Mouse (Mus musculus): ENCODE results near the gene Ninl. TPM values are rescaled to one million over a fixed set of nuclear protein-coding genes. Genes with fewer than 3 reads are reported as not detected.
A peak's percentile ranks its signal among the peaks of the same experiment; 100 is the strongest.
"Not testable (repeated sequence)": the region's sequence is repeated elsewhere in the genome, so short reads cannot be mapped to it uniquely, and the experiment has no call there.

The Ninl gene
- polyA plus RNA-seq, 1 experiment from 2014 or later: 8.4 TPM

DNA sequence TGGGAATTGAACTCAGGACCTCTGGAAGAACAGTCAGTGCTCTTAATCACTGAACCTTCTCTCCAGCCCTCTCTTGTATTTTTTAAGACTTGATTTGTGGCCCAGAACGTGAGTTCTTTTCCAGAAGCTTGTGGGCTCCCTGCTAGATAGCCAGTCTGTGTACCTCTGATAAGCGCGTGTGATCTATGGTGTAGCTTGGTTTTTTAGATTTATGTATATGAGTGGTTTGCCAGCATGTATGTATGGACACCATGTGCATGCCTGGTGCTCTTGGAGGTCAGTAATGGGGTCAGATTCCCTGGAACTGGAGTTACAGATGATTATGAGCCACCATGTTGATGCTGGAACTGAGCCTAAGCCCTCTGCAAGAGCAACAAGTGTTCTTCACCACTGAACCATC is 118.6 kb downstream of the Ninl start:
- peaks cover 46% of the 10 kb centered on the region for H3K36me3 ChIP-seq
- H3K4me2 ChIP-seq: no peak overlapping the region
- H3K9ac ChIP-seq: no peak overlapping the region
- H3K4me3 ChIP-seq: no peak overlapping the region
- no peaks in the 10 kb centered on the region for H3K27me3 ChIP-seq
- H3K4me1 ChIP-seq: no peaks in the 10 kb centered on the region
- WGBS: 92% methylated on average over 3 of the region's 3 CpGs
- no peak overlapping the region for H3K27ac ChIP-seq
- H3K9me3 ChIP-seq: no peaks in the 10 kb centered on the region
- no peak for ATAC-seq (ENCODE audit: insufficient number of reproducible peaks, insufficient read depth, low FRiP score, low TSS enrichment, low read depth)

DNA sequence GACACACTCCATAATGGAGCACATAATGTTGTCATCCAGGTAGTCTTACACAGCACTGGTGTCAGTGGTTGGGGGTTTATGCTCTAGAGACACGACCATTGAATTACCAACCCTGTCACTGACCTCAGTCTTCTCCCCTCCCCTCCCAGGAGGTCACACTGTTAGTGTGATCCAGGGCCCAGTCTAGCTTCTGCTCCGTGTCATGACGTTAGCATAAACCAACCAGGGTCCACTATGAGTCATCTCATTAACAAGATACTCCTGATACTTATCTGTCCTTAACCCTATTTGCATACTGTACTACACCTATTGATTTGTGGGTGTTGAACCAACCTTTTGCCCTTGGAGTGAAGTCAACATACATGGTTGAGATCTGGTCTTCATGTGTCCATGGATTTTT is 120.5 kb downstream of the Ninl start:
- WGBS: 81% methylated on average over 3 of the region's 3 CpGs
- no peak for ATAC-seq (ENCODE audit: insufficient number of reproducible peaks, insufficient read depth, low FRiP score, low TSS enrichment, low read depth)
- no peaks in the 10 kb centered on the region for H3K9me3 ChIP-seq
- H3K27me3 ChIP-seq: no peaks in the 10 kb centered on the region
- H3K4me2 ChIP-seq: no peak overlapping the region
- no peak overlapping the region for H3K9ac ChIP-seq
- peaks cover 38% of the 10 kb centered on the region for H3K36me3 ChIP-seq
- no peaks in the 10 kb centered on the region for H3K4me1 ChIP-seq
- no peak overlapping the region for H3K4me3 ChIP-seq
- H3K27ac ChIP-seq: no peak overlapping the region

DNA sequence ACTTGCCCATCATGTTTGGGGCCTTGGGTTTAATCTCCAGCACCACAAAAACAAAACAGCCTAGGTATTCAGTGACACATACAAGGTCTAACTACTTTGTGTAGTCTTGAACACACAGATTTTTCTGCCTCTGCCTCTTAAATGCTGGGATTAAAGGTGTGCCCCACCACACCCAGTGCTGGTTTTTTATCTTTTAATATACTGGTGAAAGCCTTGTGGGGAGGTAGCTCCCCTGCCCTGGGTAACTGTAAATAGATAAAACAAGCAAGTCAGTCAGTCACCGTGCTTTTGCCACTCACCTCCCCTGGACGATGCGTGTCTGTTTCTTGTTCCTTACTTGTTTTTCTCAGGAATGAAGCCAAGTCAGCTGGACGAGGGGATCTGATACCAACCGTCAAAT is 123.4 kb downstream of the Ninl start:
- Histone ChIP-seq H3K27me3 (no peaks in the 10 kb centered on the region), H3K4me2 (no peak overlapping the region), H3K9me3 (no peaks in the 10 kb centered on the region), H3K4me1 (no peaks in the 10 kb centered on the region), H3K27ac (no peak overlapping the region), H3K36me3 (peaks cover 26% of the 10 kb centered on the region), H3K9ac (no peak overlapping the region), H3K4me3 (no peak overlapping the region)
- WGBS: 86% methylated on average over 5 of the region's 5 CpGs
- no peak for ATAC-seq (ENCODE audit: insufficient number of reproducible peaks, insufficient read depth, low FRiP score, low TSS enrichment, low read depth)

DNA sequence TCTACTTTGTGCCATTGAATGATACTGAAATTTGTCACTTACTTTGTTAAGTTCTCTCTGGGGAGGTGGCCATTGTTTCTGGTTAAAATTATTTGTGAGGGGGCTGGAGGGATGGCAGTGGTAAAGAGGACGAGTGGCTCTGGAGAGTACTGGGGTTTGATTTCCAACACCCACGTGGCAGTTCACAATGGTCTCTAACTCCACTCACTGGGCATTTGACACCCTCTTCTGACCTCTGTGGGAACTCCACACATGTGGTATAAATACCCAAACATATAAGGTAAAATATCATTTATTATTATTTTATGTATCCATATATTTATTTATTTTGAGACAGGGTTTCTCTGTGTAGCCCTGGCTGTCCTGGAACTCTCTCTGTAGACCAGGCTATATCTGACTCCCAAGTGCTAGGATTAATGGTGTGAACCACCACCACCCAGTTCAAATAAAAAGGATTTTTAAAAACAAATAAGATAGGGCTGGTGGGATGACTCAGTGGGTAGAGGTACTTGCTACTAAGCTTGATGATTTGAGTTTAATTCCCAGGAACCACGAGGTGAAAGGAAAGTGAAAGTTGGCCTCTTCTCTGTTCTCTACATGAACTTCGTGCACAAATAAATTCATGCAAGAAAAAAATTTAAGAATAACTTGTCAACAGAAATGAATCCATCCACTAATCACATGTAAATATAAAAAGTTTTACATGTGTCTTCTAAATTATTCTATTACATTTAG is 124.2 kb downstream of the Ninl start:
- Histone ChIP-seq H3K9me3 (no peaks in the 10 kb centered on the region), H3K4me2 (no peak overlapping the region), H3K36me3 (peaks cover 26% of the 10 kb centered on the region), H3K4me3 (no peak overlapping the region), H3K4me1 (no peaks in the 10 kb centered on the region; the same call in 1 of the 2 replicates), H3K27ac (no peak overlapping the region), H3K9ac (no peak overlapping the region), H3K27me3 (no peaks in the 10 kb centered on the region)
- ATAC-seq (ENCODE audit: insufficient number of reproducible peaks, insufficient read depth, low FRiP score, low TSS enrichment, low read depth): no peak
- WGBS: 82% methylated on average over 4 of the region's 4 CpGs

DNA sequence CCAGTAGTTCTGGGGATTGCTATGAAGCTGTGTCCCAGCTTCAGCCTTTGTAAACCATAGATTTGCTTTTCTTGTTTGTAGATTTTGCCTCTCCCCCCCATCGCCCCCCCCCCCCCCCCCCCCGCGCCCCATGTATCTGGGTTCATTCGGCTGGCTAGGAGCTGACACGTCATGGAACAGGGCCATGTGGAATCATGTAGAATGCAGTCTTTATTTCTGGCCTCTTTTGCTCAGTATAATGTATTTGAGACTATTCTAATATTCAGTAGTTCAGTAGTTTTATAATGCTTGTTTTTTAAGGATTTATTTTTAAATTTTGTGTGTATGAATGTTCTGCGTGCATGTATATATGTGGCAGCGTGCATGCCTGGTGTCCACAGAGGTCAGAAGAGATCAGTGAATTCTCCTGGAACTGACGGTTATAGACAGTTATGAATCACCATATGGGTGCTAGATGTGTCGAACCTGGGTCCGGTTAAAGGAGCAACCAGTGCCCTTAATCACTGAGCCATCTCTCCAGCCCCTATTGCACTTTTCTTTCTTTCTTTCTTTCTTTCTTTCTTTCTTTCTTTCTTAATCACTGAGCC is 128.8 kb downstream of the Ninl start:
- no peak for ATAC-seq (ENCODE audit: insufficient number of reproducible peaks, insufficient read depth, low FRiP score, low TSS enrichment, low read depth)
- Histone ChIP-seq H3K9ac (peak overlapping the region; percentile 78), H3K27ac (peak overlapping the region; percentile 91), H3K27me3 (no peaks in the 10 kb centered on the region), H3K4me3 (peak overlapping the region; percentile 70), H3K4me2 (peak overlapping the region; percentile 70), H3K9me3 (no peaks in the 10 kb centered on the region), H3K4me1 (no peaks in the 10 kb centered on the region; the same call in 1 of the 2 replicates), H3K36me3 (no peaks in the 10 kb centered on the region)
- WGBS: 34% methylated on average over 8 of the region's 10 CpGs

DNA sequence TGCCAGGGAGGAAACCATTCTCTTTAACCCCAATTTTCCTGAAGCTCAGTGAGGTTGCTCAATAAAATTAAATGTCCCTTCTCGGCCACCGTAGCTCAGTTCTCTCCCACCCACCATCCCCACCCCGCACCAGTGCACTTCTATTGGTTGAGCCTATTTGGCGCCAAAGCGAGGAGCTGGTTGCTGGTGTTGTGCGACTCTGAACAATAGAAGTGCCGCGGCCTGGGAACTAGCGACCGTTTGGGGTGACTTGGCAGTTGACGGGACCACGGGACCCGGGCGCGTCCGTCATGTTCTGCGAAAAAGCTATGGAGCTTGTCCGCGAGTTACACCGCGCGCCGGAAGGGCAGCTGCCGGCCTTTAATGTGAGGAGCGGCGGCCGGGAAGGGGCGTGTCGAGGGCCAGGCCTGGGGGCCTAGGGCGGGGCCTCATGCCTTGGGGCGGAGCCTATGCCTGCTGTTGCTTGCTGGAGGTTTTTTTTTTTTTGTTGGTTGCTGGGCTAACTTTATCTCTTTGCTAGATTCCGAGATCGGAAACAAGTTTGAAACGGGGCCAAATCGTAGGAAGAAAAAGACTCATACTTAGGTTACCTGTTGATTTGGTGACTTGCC is 129.6 kb downstream of the Ninl start:
- peak overlapping the region; percentile 70 for H3K4me3 ChIP-seq
- peak overlapping the region; percentile 70 for H3K4me2 ChIP-seq
- ATAC-seq (ENCODE audit: insufficient number of reproducible peaks, insufficient read depth, low FRiP score, low TSS enrichment, low read depth): peak; percentile 90
- no peaks in the 10 kb centered on the region; the same call in 1 of the 2 replicates for H3K4me1 ChIP-seq
- H3K27ac ChIP-seq: peak overlapping the region; percentile 91
- no peaks in the 10 kb centered on the region for H3K9me3 ChIP-seq
- H3K36me3 ChIP-seq: no peaks in the 10 kb centered on the region
- under 1% methylated on average over 35 of the region's 35 CpGs for WGBS
- no peaks in the 10 kb centered on the region for H3K27me3 ChIP-seq
- H3K9ac ChIP-seq: peak overlapping the region; percentile 78

DNA sequence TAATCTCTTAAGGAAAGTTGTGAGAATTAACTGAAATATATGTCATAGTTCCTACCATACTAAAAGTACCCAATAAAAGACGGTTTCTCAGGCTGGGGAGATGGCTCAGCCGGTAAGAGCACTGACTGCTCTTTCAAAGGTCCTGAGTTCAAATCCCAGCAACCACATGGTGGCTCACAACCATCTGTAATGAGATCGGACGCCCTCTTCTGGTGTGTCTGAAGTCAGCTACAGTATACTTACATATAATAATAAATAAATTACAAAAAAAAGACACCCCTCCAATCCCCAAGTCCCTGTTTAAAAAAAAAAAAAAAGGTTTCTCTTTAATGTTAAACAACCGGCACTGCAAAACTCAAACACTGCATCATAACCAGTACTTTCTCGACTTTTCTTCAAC is 130.3 kb downstream of the Ninl start:
- Histone ChIP-seq H3K4me2 (peak overlapping the region; percentile 70), H3K4me3 (peak overlapping the region; percentile 70), H3K9ac (0 out of 2 replicates have a peak overlapping the region, but pooled peaks have one; percentile 78), H3K27ac (peak overlapping the region; percentile 91; the same call in 1 of the 2 replicates)
- not testable (repeated sequence) for H3K4me1 ChIP-seq; H3K36me3 ChIP-seq; H3K27me3 ChIP-seq; ATAC-seq (ENCODE audit: insufficient number of reproducible peaks, insufficient read depth, low FRiP score, low TSS enrichment, low read depth); H3K9me3 ChIP-seq
- WGBS: 51% methylated on average over 6 of the region's 6 CpGs

DNA sequence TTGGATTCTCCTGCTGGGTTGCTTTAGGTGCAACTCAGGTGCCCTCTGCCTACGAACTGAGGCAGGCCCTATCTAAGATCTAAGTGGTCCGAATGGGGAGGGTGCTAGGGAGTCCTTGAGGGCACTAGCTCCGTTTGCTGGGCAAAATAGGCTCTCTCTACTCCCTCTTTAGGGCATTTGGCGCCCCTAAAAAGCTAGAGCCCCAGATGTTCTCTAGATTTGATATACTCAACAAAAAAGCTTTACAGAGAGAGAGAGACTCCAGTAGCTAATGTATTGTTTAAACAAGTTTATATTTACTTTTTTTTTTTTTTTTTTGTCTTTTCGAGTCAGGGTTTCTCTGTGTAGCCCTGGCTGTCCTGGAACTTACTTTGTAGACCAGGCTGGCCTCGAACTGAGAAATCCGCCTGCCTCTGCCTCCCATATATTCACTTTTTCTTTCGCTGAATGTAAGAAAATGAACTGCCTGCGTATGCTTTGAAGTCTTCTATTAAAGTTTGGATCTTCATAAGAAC is 134.2 kb downstream of the Ninl start, which contains the start of gene Gins1:
Gene Gins1, plus strand, starts transcription at position 465 of the 515 bp plus-strand sequence.
- peak within 1 kb of the TSS; percentile 87 for H3K4me2 ChIP-seq
- WGBS: 38% methylated on average over 9 of the region's 9 CpGs
- peaks cover 5% of the 10 kb centered on the region; the same call in 1 of the 2 replicates for H3K36me3 ChIP-seq
- H3K27me3 ChIP-seq: no peaks in the 10 kb centered on the region
- peak within 1 kb of the TSS; percentile 94 for H3K4me3 ChIP-seq
- H3K4me1 ChIP-seq: peaks cover 18% of the 10 kb centered on the region
- H3K9ac ChIP-seq: peak within 1 kb of the TSS; percentile 91
- H3K27ac ChIP-seq: peak within 1 kb of the TSS; percentile 87
- no peaks in the 10 kb centered on the region for H3K9me3 ChIP-seq
- peak; percentile 18; the same call in 1 of the 2 replicates for ATAC-seq (ENCODE audit: insufficient number of reproducible peaks, insufficient read depth, low FRiP score, low TSS enrichment, low read depth)

DNA sequence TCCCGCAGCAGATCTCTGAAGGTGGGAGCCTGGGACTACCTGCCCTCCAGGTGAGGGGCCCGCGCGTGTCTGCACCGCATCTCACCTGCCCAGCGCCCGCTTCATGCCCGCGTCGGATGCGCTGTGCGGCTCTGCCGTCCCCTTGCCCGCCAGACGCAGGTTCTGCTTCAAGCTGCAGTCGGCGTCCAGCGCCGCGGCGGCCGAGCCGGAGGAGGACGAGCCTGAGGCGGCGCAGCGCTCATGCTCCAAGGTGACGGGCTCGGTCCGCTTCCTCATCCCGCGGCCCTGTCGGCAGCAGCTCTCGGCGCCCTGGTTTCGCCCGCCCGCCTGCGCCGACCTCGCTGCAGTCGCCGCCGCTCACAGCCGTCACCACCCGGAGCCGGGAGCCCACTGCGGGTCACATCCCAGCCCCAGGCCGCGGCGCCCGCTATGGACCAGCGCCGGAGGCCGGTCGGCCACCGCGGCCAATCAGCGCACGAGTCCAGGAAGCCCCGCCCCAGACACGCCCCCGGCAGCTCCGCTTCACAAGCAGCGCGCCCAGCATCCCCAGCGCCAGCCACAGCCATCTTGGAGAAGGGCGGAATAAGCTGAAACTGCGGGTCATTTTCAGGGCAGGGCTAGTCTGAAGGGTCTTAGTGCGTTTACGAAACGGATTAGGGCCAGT is 134.8 kb downstream of the Ninl start, which contains the start of gene Abhd12:
Gene Abhd12, minus strand, starts transcription at position 470 of the 664 bp plus-strand sequence.
- Histone ChIP-seq H3K9me3 (no peaks in the 10 kb centered on the region), H3K9ac (peak within 1 kb of the TSS; percentile 91), H3K27ac (peak within 1 kb of the TSS; percentile 87), H3K27me3 (no peaks in the 10 kb centered on the region), H3K4me2 (peak within 1 kb of the TSS; percentile 87), H3K4me1 (peaks cover 18% of the 10 kb centered on the region), H3K36me3 (peaks cover 6% of the 10 kb centered on the region; the same call in 1 of the 2 replicates), H3K4me3 (peak within 1 kb of the TSS; percentile 94)
- peak; percentile 96 for ATAC-seq (ENCODE audit: insufficient number of reproducible peaks, insufficient read depth, low FRiP score, low TSS enrichment, low read depth)
- under 1% methylated on average over 72 of the region's 72 CpGs for WGBS

DNA sequence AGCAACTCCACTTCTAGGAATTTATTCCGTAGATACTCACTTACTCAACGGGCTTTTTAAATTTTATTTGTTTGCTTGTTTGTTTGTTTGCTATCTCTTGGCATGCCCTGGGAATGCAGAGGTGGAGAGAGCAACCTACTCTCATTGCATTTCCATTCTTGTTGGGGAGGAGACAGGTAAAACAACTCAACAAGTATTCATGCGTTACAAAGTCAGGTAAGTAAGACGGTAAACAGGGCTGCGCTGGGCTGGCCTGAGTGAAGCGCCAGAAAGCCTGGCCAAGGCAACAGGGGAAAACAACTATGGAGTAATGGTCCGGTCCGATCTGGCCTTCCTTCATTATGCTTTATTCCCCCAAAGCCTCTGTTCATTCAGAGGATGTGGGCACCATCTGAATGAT is 136.8 kb downstream of the Ninl start:
- no peak overlapping the region for H3K27ac ChIP-seq
- H3K9me3 ChIP-seq: no peaks in the 10 kb centered on the region
- H3K27me3 ChIP-seq: no peaks in the 10 kb centered on the region
- H3K9ac ChIP-seq: no peak overlapping the region
- no peak for ATAC-seq (ENCODE audit: insufficient number of reproducible peaks, insufficient read depth, low FRiP score, low TSS enrichment, low read depth)
- H3K36me3 ChIP-seq: peaks cover 6% of the 10 kb centered on the region; the same call in 1 of the 2 replicates
- peak overlapping the region; percentile 22; the same call in 1 of the 2 replicates for H3K4me2 ChIP-seq
- peaks cover 18% of the 10 kb centered on the region for H3K4me1 ChIP-seq
- WGBS: 80% methylated on average over 8 of the region's 8 CpGs
- no peak overlapping the region for H3K4me3 ChIP-seq

DNA sequence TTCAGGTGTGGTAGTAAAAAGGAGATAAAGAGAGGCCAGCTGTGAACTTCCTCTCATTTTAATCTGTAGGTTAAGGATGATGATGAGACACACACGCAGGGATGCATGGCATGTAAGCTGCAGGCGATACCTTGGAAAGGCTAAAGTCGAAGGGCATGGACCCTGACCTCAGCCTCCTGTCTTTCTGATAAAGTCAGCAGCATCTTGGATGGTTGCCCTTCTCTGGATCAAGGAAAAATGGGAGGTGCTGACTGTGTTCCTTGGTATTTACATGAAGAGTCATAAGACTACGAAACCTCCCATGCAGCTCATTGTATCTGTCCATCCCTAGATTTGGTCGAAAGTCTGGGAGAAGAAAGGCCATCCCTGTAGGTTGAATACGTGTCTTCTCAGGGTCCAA is 138.8 kb downstream of the Ninl start:
- Histone ChIP-seq H3K9ac (no peak overlapping the region), H3K9me3 (no peaks in the 10 kb centered on the region), H3K4me3 (no peak overlapping the region), H3K4me1 (peaks cover 18% of the 10 kb centered on the region), H3K4me2 (no peak overlapping the region), H3K36me3 (peaks cover 6% of the 10 kb centered on the region; the same call in 1 of the 2 replicates), H3K27me3 (no peaks in the 10 kb centered on the region), H3K27ac (no peak overlapping the region)
- WGBS: 93% methylated on average over 6 of the region's 6 CpGs
- no peak for ATAC-seq (ENCODE audit: insufficient number of reproducible peaks, insufficient read depth, low FRiP score, low TSS enrichment, low read depth)

Data from embryonic facial prominence, embryonic 13.5 days (tissue).